Mouse (Mus musculus) spleen, adult 18-20 months (tissue): ENCODE measurements around the gene Golt1b.
"Not testable (repeated sequence)": the region's sequence is repeated elsewhere in the genome, so short reads cannot be mapped to it uniquely, and the experiment has no call there.

Source experiments
- DNase-seq, 2 experiments: peaks; one replicate each; pipeline ENCODE4 v3.0.0; 2022; ENCODE audit warnings: mixed read lengths in 2 of 2

The Golt1b gene

DNA sequence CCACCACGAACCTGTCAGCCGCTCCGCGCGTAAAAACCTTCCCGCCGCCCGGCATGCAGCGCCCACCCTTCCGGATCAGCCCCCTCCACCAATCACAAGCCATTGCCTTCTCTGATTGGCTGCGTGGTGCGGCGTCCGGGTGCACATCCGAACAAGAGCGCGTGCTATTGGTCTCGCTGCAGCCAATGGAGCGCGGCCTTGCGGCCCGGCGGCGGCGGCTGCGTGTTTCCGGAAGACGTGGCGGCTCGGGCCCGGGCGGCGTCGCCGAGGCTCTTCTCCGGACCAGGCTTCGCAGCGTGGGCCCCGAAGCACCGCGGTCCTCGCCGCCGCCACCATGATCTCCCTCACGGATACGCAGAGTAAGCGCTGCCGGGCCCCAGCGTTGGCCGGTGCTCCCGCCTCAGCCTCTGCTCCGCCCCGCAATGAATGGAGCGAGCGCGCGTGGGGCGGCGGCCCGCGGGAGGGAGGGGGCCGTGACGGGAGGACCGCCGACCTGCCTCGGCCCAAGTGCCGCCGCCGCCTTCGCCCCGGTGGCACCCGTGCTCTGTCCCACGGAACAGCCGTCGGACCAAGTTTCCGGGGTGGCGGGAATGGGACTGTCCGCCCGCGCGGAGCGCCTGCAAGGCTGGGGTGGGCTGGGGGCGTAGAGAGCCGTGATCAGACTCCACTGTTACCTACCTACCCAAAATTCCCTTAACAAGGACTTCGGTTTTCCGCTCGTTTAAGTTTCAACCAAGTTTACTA is at the start of gene Golt1b, which contains the start of gene Recql:
Gene Golt1b, plus strand, starts transcription at position 211 of the 744 bp plus-strand sequence.
Gene Recql, minus strand, starts transcription at position 77 of the 744 bp plus-strand sequence.
- peak; percentile 94 to 95 for DNase-seq

DNA sequence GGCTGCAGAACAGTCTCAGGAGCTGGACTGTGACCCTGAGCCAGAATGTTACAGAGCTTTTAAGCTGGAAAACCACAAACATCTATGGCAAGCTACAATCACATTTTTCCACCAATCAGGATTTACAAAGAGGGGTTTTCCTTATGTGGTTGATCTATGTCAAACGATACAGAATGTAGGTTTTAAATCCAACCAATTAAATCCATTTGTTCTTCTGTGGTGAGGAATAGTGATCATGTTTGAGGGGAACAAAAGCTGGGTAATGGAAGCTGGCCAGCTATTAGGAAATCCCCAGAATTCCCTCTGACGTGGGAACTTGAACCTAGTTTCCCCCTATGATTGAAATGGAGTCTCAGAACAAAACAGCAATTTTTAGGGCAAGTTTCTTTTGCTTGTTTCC is 48.1 kb upstream of the Golt1b start:
- no peak for DNase-seq

DNA sequence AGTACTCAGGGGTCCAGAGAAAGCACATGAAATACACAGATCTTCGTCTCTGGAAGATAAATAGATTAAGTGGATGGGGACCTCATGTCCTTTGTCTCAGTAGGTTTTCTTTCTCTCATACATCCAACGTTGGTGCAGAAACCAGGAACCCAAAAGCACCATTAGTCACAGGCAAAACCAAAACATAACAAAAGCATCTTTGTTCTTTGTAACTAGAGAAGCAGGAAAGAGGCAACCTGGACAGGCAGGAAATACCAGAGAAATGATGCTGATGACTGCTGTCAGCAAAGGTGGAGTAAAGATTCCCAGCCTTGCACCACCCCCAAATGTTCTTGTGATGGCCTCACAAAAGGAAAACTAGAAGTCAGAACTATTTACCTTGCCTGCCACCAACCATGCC is 47.4 kb upstream of the Golt1b start:
- no peak for DNase-seq

DNA sequence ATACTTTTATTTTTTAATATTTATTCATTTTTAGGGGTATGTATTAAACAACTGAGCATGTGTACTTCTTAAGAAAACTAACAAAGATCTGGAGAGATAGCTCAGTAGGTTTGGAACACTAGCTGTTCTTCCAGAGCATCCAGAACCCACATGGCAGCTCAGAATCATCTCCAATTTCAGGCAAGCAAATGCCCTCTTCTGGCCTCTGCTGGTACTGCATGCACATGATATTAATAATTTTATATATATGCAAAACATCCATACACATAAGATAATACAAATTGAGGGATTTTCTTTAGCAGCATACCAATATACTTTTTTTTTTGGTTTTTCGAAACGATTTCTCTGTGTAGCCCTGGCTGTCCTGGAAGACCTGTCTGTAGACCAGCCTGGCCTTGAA is 43.5 kb upstream of the Golt1b start:
- peak in 1 of 2 experiments; percentile 57 for DNase-seq

DNA sequence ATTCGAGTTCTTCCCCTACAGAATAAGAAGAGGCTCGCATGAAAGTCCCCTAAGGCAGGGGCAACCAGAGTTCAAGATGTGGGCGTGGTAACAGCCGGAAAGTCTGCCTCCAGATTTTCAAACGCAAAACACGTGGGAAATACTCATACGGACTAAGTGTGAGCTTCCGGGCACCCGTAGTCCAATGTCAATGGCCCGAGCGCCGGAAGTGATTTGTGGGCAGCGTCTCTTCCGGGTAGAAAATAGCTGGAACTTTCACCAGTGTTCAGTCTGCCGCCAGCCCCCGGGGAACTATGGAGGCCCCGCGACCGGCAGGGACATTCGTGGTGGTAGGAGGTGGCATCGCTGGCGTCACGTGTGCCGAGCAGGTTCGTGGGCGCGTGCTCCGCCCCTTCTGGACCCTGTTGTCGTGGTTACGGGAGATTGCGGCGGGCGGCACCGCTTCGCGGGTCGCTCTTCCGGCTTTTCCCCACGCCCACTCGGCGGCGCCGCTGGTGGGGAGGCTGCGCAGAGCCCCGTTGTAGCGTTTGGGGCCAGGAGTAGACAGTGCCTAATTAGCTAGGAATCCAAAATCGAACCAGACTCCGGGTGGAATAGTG is 41.5 kb upstream of the Golt1b start, which contains the start of gene Pyroxd1:
Gene Pyroxd1, plus strand, starts transcription at position 215 of the 599 bp plus-strand sequence.
- DNase-seq = peak; percentile 75 to 81

DNA sequence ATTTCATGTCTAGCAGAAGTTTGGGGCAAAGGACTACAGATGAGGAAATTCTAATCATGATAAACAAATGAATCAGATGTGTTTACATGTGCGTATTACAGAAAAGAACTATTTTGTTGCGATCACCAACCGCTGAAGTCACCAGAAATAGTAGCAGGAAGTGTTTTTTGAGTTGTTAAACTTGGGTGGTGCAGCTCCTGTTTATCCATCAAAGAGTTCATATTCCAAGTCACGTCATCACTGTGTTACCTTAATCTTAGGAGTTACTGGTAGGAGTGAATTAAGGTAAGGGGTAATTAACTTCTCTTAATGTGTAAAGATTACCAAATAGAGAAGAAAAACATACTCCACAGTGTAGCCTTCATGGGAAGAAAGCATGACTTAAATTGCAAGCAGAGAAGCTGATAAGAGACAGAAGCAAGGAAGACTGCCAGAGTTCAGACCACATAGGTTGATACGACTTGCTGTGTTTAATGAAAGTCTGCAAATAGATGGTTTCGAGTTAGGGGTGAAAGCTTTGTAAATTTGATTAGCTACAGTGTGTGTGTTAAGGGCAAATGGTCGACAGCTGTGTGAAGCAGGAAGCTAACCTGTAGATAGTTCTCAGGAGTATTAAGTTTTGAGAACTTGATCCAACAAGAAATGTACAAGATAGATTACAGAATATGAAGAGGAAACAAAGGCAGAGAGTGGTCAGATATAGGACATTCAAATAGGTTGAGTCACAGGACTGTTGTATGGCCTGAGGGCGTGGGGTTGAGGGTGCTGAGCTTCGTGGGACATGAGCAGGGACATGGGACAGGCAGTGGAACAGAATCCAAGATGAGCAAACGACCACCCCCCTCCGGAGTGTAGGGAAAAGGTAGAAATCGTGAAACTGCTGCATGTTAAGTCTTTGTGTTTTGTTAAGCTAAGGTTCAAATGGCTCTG is 40.6 kb upstream of the Golt1b start:
- no peak for DNase-seq

DNA sequence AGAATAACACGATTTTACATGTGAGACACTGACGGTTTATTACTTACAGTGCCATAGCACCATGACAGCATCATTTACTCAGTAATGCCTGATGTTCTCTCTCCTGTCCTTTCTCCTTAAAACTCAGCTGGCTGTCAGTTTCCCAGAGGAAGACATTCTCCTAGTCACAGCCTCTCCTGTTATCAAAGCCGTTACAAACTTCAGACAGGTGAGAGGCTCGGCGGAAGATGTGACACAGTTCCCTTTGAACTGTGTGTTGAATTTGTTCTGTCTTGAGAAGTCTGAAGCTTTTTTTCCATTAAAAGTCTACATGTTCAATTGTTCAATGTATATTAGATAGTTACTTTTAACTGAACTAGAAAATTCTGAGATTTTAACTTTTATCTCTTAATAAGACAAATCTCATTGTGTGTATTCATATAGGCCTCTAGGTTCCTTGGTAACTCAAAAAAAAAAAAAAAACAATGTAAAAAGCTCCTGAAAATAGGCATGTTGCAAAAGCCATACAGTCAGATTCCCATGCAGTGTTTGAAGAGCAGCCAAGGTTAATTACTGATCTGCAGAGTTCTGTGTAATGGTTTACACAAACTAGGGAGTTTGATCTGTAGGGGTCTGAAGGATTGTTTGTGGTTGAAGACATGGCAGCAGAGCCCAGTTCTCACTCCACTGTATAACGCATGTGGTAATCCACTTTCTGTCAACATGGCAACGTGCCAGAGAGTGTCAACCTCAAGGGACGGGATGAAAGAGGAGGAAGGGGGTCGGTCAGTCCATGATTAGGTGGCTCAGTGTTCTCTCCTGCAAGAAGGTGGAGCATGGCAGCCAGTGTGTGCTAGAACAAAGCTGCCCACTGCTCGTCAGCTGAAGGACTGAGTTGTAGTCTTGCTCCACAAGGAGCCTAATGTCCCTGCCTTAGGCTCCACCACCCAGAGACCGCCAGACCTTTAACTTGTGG is 39.3 kb upstream of the Golt1b start:
- DNase-seq = no peak

DNA sequence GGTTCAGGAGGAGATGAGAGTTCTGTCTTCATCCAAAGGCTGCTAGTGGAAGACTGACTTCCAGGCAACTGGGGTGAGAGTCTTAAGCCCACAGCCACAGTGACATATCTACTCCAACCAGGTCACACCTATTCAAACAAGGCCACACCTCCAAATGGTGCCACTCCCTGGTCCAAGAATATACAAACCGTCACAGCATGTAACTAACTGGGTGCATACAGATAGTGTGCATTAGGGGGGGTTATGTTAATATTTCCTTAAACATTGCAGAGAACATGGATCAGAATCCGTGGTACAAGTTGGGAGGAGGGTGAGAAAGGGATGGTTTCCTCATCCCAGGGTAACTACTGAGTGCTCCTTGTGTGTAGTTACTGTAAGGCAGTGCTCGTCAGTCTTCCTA is 34.9 kb upstream of the Golt1b start:
- not testable (repeated sequence) for DNase-seq

DNA sequence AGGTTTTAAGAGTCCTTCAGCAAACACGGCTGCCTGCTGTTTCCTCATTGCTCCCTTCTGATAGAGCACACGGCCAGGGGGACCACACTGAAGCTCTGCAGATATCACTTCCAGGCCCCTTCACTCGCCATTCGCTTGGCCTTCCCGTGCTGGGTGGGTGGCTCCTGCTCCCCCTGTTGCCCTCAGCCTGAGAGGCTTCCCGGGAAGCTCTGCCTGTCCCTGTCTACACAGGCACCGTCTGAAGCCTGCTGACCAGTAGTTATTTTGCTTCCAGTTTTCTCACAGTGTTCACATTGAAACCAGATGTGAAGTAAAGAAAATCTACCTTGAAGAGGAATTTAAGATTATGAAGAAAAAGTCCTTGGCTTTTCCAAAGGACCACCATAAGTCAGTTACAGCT is 29.9 kb upstream of the Golt1b start:
- DNase-seq = no peak

DNA sequence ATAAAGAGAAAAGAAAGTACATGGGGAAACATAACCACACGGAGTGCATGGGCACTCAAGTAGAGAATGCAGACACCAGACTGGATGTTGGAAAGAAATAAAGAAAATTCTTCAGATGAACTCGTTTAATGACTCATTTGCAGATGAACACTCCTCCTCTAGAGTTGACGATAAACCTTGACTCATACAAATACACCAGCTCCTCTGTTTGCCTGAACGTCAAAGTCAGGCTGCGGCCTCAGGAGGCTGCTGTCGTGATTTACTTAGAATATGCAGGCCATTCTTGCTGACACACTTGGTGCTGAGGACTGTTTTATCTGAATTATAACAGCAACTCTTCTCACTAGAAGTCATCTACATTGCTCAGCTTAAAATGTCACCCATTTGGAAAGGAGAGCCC is 25.0 kb upstream of the Golt1b start:
- DNase-seq = no peak

DNA sequence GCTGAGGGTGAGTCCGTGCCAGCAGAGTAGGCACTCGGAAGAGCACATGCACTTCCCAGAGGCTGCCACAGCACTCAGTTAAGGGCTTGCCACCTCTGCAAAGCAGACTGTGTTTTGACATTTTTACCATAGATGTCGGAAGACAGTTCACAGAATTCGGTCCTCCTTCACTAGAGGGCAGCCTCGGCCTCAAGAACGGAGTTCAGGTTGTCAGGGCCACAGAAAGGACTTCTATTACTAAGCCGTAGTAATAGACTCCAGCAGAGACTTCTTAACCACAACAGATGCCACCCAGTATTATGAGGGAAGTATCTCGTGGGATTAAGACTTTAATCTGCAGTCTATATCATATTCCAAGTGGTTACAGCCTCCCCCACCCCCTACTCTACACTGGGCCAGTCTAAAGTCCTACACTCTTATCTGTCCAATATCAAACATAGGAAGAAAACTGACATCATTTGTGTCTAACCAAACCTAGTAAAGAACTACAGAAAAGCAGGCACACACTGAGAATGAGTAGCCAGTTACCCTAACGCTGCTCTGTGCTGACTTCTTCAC is 23.9 kb upstream of the Golt1b start:
- DNase-seq = no peak

DNA sequence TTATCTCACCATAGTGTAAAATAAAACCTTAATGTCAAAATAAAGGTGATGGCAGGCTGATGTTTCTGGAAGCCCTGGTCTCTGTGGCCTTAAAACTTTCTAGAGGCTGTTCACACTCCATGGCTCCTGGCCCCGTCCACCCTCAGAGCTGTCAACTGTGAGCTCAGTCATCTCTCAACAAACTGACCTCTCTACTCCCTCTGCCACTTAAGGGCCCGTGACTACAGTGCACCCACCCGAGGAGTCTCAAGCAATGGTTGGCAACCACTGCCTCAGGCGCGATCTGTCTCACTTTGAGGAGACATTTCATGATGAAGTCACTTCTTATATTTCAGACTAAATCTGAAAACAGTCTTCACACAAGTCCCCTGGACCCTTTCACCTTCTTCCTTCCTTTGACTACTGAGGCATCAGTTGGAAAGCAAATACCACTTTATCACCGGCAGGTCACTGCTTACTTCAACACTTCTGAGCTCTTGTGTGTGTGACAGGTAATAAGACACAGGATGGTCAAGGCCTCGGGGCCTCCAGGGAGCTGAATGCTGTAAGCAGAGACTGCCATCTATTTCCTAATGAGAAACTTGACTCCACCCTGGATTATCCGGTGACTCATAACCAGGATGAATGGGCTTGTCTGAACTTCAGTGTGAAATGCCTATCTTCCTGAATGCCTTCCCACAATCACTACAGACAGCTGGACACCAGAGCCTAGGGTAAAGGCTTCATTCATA is 21.1 kb upstream of the Golt1b start:
- DNase-seq = no peak

DNA sequence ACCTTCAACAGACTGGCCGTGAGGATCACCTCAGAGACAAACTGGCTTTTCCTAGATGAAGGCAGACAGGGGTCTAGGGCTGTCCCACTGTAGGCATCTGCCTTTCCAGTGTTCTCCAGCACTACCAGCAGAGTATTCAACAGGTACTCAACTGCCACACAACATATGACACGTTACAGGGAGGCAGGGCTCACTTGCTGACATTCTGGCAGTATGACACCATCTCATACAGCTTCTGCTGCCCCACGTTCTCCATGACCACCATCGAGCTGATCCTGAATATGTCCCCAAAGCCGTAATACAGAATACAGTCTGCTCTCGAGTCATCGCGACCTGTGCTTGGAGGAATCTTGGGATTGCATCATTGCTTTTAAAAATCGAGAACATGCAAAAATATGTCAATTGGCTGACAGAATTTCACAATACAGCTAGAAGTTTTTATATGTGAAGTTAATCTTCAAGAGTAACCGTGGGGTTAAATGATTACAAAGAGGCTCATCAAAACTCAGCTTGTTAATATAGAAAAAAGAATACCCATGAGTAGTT is 20.5 kb upstream of the Golt1b start:
- no peak for DNase-seq

DNA sequence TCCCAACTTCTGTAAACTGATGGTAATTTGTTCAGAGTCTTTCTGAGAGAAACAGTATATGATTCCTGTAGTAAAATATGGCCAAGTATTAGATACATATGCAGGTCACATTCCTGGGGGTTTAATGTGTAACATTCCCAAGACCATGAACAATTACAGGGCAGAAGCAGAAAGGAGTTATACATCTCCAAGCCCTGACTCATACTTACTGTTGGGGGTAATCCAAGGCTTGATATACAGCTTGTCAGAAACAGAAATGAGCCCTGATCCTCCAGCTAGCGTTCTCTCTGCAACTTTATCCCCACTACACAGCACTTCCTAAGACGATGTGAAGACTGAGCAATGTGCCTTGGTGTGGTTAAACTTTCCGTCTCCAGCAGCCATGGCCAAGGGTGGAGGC is 19.5 kb upstream of the Golt1b start:
- DNase-seq = no peak

DNA sequence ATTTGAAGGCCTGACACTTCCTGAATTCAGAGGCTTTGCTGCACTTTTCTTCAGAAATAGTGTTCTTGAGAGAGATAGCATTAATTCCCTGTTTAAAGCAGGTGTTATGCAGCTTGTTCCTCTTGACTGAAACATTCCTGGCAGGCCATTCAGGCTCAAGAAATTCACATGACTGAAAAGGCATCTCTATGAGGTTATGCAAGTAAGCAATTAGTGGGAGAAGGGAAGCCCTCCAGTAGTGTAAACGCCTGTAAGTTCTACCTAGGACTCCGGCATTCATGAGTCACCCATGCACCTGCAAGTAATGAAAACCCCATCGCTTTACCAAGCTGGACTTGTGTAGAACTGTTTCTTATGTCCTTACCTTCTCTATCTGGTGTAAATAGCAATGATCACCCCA is 17.5 kb upstream of the Golt1b start:
- DNase-seq = no peak

DNA sequence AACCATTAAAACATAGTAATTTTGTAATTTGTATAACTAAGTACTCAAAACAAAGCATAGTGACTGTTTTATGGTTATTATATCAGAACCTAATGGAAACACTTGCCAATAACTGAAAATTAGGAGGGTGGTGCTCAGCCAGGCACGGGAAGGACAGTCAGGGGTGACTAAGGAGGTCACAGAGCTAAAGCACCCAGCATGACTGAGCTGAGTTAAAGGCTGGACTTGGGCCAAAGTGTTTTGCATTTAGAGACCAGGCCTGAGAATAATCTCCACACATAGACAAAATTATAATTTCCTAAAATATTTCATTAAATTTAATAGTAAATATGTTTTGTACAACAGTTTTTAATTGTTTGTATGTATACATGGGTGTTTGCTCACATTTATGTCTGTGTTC is 9.9 kb upstream of the Golt1b start:
- no peak for DNase-seq

DNA sequence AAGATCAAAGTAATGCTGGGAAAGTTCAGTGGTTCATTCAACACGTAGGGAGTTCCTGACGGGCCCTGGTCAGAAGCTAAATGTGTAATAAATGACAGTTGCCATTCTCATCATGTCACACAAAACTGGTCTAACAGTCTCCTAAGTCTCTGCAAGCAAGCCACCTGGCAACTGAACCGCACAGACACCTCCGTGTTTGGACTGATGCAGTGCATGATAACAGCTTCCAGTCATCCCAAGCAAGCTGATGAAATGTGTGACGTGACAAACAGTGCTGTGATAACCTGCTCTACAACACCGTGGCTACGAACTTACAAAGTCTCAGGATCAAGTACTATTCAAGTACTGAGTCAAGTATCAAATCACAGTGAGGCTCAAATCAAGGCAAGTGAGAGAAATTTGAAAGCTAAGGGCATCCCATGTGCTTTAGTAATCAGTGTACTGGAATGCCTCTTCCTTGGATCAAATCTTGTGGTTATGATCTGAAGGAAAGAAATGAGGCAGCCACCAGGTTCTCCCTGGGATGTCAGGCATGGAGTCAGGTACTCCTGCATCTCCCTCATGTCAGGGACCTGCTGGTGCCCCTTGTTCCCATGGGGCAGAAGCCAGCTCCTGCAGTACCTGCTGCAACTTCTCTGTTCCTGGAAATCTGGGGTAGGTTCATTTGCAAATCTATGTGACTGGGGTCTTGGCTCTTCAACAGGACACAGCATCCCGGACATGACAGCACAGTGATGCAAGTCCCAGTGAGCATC is 8.3 kb upstream of the Golt1b start:
- no peak for DNase-seq

DNA sequence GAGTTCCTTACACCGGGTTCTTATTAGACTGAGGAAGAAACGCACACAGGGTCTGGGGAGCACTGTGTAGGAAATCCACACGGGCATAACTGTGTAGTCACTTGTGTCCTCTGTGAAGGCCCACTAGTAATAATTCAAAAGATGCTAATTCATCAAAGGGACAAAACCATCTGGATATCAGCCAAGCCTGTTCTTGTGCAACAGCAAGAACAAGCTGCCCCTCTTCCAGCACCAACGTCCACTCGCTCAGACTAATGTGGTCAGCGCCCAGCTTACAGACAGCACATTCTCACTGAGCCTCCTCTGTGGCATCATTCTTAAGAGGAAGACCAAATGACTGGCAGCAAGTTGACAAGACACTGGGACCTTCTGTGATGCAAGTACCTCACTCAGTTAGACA is 7.1 kb upstream of the Golt1b start:
- DNase-seq = no peak

DNA sequence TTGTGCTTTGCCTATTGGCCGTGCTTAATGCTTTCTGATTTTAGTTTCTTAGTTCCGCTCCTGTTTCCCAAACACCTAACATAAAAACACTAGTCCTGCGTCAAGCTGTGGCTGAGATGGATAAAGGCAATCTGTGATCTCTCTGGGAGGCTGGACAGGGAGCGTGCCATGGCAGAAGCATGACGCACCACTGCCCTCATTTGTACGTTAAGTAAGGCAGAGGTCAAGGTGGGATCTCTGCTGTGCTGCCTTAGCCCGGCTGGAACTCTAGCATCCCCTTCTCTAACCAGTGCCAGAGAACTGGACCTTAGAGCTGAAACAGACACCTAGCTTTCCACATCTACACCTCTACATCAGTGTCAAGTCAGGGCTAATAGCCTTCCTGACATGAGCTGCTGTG is 5.4 kb upstream of the Golt1b start:
- no peak for DNase-seq

DNA sequence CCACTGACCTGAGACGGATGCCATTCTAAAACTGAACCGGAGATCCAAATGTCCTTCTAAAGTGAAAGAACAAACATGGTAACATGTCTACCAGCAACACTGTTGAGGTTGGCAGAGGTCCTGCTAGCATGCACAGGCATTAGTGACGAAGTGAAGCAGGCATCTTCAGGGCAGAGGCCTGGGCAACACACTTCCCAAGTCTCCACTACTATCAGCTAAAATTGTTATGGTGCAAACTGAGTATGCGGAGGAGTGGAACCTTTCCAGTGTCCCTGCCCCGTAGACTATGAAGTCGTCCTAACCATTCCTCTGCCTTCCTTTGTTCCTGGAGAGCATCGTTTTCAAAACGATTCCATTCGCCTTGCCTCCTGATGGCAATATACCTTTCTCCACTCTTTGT is 2.5 kb upstream of the Golt1b start:
- DNase-seq = no peak
